Mouse (Mus musculus) central nervous system, embryonic 18 days (tissue): ENCODE measurements around the gene Ms4a4a. TPM values are rescaled to one million over a fixed set of nuclear protein-coding genes. Genes with fewer than 3 reads are reported as not detected.

ENCODE experiments used
- polyA plus RNA-seq: library from polyadenylated mRNA; depleted of rRNA; stranded (reverse); fragments of >200 nt; gene quantifications from 2 replicates; pipeline ENCODE4 v1.2.3, GENCODE M21; 2012; rRNA removed

Ms4a4a gene
- polyA plus RNA-seq, result 0.16 and 0.26 TPM in 2 replicates

GRCm38 (mm10) chr19:11375273-11375672 is at the start of gene Ms4a4a:
TSS of gene Ms4a4a (plus strand) at chr19:11375523.

GRCm38 (mm10) chr19:11335932-11336331 is 39.4 kb upstream of the Ms4a4a start, which contains the start of gene Ms4a7:
TSS of gene Ms4a7 (minus strand) at chr19:11336146.

GRCm38 (mm10) chr19:11404527-11404926 is 29.2 kb downstream of the Ms4a4a start, which contains the start of gene Ms4a4c:
TSS of gene Ms4a4c (plus strand) at chr19:11404770.

Other genes starting within 250 kb of the Ms4a4a start
- not detected in 2 replicates for gene 1700017D01Rik, start 244.6 kb upstream of the Ms4a4a start, polyA plus RNA-seq
- not detected in 2 replicates for gene 1700025F22Rik, start 210.2 kb upstream of the Ms4a4a start, polyA plus RNA-seq
- not detected in 2 replicates for gene Ms4a13, start 178.8 kb upstream of the Ms4a4a start, polyA plus RNA-seq
- not detected in 2 replicates for gene Ms4a12, start 143.1 kb upstream of the Ms4a4a start, polyA plus RNA-seq
- gene Ms4a1, start 109.3 kb upstream of the Ms4a4a start, polyA plus RNA-seq, result 0.03 and 0.04 TPM in 2 replicates
- gene Ms4a5, start 91.7 kb upstream of the Ms4a4a start, polyA plus RNA-seq, result not detected in 2 replicates
- 0.12 and 0.13 TPM in 2 replicates for gene Ms4a14, start 61.1 kb upstream of the Ms4a4a start, polyA plus RNA-seq
- gene Ms4a7, start 39.4 kb upstream of the Ms4a4a start, polyA plus RNA-seq, result 1.4 and 1.5 TPM in 2 replicates
- gene Ms4a4c, start 29.2 kb downstream of the Ms4a4a start, polyA plus RNA-seq, result 0.03 TPM in 1 of 2 replicates, not detected in the other
- gene Ms4a4b, start 68.0 kb downstream of the Ms4a4a start, polyA plus RNA-seq, result 0.09 TPM in 1 of 2 replicates, not detected in the other
- gene Ms4a6c, start 93.8 kb downstream of the Ms4a4a start, polyA plus RNA-seq, result 1.3 and 1.4 TPM in 2 replicates
- 0.08 TPM in 1 of 2 replicates, not detected in the other for gene Gm8369, start 110.4 kb downstream of the Ms4a4a start, polyA plus RNA-seq
- gene Ms4a6b, start 141.0 kb downstream of the Ms4a4a start, polyA plus RNA-seq, result 1.4 and 1.8 TPM in 2 replicates
- gene Ms4a4d, start 161.3 kb downstream of the Ms4a4a start, polyA plus RNA-seq, result 0.14 TPM in 1 of 2 replicates, not detected in the other
- gene Ms4a6d, start 229.3 kb downstream of the Ms4a4a start, polyA plus RNA-seq, result 0.87 and 1.7 TPM in 2 replicates
- 0.08 and 0.11 TPM in 2 replicates for gene Ms4a2, start 248.2 kb downstream of the Ms4a4a start, polyA plus RNA-seq